Mouse (Mus musculus): ENCODE measurements around the gene Wdr70.

DNA sequence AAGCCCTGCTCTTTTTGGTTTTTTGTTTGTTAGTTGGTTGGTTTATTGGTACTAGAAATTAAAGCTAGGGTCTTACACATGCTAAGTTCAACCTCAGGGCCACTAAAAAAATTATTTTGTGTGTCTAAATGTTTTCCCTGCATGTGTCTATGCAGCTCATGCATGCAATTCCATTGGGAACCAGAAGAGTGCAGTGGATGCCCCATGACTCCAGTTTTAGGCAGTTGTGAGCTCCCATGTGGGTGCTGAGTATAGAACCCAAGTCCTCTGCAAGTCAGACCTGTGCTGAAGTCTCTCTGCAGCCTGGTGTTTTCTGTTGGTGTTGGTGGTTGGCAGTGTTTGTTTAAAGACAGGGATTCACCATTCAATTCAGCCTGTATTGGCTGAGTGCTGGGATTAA lies 32.8 kb upstream of the Wdr70 start:
- TF ChIP-seq GATA1 (IDR thresholded peaks at IDR 0.05; ENCODE audit: low read length) (no peak), TAL1 (IDR thresholded peaks at IDR 0.05; ENCODE audit: low read length) (no peak)

Measured in erythroblast, embryonic 14.5 days (primary cell).